Mouse (Mus musculus): ENCODE measurements at regions not wholly inside any gene's neighbourhood (a gene's known extent, or its start where the extent isn't known, plus 50 kb on each side); places are given as distances from the start of the nearest gene placed in this dataset.
A peak's percentile ranks its signal among the peaks of the same experiment; 100 is the strongest.
"Not testable (repeated sequence)": the region's sequence is repeated elsewhere in the genome, so short reads cannot be mapped to it uniquely, and the experiment has no call there.

DNA sequence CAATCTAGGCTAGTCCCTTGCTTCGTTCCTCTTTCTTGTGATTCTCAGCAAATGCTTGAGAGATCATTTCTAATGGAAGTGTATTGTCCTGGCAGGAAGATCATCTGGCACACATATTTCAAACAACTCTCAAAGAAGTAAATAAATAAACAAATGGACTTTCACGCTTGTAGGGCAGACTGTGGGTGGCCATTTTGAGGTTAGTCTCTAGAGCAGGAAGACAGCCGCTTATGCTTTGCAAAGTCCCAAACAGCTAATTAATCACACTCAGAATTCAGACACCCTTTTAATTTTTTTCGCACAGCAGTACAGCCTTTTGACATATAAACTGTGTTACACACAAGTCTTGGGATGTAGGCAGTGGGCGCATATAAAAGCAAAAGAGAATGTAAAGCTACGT lies 451.1 kb downstream of the Gm11232 start:
- TF ChIP-seq JUND (IDR thresholded peaks at IDR 0.05; ENCODE audit: low read depth, low read length) (no peak), MAX (IDR thresholded peaks at IDR 0.05; ENCODE audit: low read length) (no peak), USF2 (IDR thresholded peaks at IDR 0.05; ENCODE audit: borderline replicate concordance in 1 of 2, insufficient read depth in 1 of 2, low read depth in 1 of 2, low read length in 2 of 2) (no peak), UBTF (IDR thresholded peaks at IDR 0.05; ENCODE audit: borderline replicate concordance, insufficient read depth, low read depth, low read length) (no peak), ZKSCAN1 (IDR thresholded peaks at IDR 0.05; ENCODE audit: low read depth, low read length) (no peak), GATA1 (IDR thresholded peaks at IDR 0.05; ENCODE audit: low read depth, low read length) (no peak), CTCF (IDR thresholded peaks at IDR 0.05 in 2 of 3, conservative IDR thresholded peaks at IDR 0.05 in 1 of 3; ENCODE audit: control insufficient read depth in 1 of 3, insufficient read depth in 1 of 3, low read depth in 2 of 3, low read length in 3 of 3, poor library complexity in 1 of 3, severe bottlenecking in 1 of 3) (no peak), SIN3A (IDR thresholded peaks at IDR 0.05; ENCODE audit: low read length) (no peak), POLR2AphosphoS2 (IDR thresholded peaks at IDR 0.05; ENCODE audit: low read length) (no peak), USF1 (IDR thresholded peaks at IDR 0.05; ENCODE audit: low read depth, low read length) (no peak), CHD1 (IDR thresholded peaks at IDR 0.05; ENCODE audit: low read depth, low read length) (no peak), NELFE (IDR thresholded peaks at IDR 0.05; ENCODE audit: low read depth, low read length) (no peak)
- no peaks in the 10 kb centered on the region for H3K27me3 ChIP-seq (ENCODE audit: control insufficient read depth in 1 of 2, insufficient read depth in 2 of 2, low read length in 2 of 2)
- H3K27ac ChIP-seq (ENCODE audit: control insufficient read depth, low read depth, low read length) = no peak overlapping the region
- H3K4me3 ChIP-seq (ENCODE audit: control insufficient read depth in 1 of 2, insufficient read depth in 1 of 2, low read depth in 2 of 2, low read length in 2 of 2) = no peak overlapping the region
- no peak overlapping the region for H3K9ac ChIP-seq (ENCODE audit: control insufficient read depth, low read depth, low read length, poor library complexity, severe bottlenecking)
- no peak for DNase-seq (ENCODE audit: low read depth, low spot score)
- no peaks in the 10 kb centered on the region for H3K4me1 ChIP-seq (ENCODE audit: control insufficient read depth in 1 of 2, insufficient read depth in 2 of 2, low read length in 2 of 2)
- no peaks in the 10 kb centered on the region for H3K9me3 ChIP-seq (replicated peaks; ENCODE audit: insufficient read depth, low read length)
- no peaks in the 10 kb centered on the region for H3K79me2 ChIP-seq (ENCODE audit: control insufficient read depth, insufficient read depth, low read length, poor library complexity)
- no peaks in the 10 kb centered on the region for H3K36me3 ChIP-seq (ENCODE audit: control insufficient read depth in 1 of 2, insufficient read depth in 2 of 2, low read length in 2 of 2)

DNA sequence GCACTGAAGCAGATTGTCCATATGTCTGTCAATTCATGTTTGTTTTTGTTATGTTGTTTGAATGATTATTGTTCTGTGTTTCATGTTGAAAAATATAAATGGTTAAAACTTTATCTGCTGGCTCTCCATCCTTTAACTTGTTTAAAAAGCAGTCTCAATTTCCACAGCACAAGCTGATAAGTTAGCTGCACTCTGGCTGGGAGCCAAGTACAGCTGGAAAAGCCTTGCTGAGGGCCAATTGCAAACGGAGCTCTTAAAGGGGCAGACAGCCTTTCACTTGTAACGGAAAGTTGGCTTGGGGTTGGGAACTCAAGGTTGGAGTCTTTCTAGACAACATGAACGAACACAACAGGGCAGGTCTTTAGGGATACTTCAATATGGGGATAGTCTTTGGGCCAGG lies 462.0 kb downstream of the Gm11232 start:
- H3K4me1 ChIP-seq (ENCODE audit: control insufficient read depth in 1 of 2, insufficient read depth in 2 of 2, low read length in 2 of 2); H3K9ac ChIP-seq (ENCODE audit: control insufficient read depth, low read depth, low read length, poor library complexity, severe bottlenecking); H3K79me2 ChIP-seq (ENCODE audit: control insufficient read depth, insufficient read depth, low read length, poor library complexity); H3K9me3 ChIP-seq (replicated peaks; ENCODE audit: insufficient read depth, low read length); H3K4me3 ChIP-seq (ENCODE audit: control insufficient read depth in 1 of 2, insufficient read depth in 1 of 2, low read depth in 2 of 2, low read length in 2 of 2); H3K27me3 ChIP-seq (ENCODE audit: control insufficient read depth in 1 of 2, insufficient read depth in 2 of 2, low read length in 2 of 2); H3K27ac ChIP-seq (ENCODE audit: control insufficient read depth, low read depth, low read length); H3K36me3 ChIP-seq (ENCODE audit: control insufficient read depth in 1 of 2, insufficient read depth in 2 of 2, low read length in 2 of 2): not testable (repeated sequence)
- peak; percentile 24 for DNase-seq (ENCODE audit: low read depth, low spot score)

DNA sequence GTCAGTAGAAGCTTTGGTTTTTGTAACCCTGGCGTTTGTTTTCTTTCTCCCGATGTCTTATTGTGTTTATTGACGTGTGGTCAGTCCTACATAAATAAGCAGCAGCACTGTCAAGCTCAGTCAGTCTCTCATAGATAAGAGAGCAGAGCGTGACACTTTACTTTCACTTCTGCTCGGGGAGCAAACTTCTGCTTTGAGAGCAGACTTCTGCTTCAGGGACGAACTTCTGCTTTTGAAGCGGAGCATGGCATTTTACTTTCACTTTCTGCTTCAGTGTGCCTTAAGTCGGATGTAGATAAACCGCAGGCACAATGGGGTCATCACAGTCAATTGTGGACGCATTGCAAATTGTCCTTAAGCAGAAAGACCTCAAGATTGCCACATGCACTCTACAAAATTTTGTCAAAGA lies 466.0 kb downstream of the Gm11232 start:
- H3K4me3 ChIP-seq (ENCODE audit: control insufficient read depth in 1 of 2, insufficient read depth in 1 of 2, low read depth in 2 of 2, low read length in 2 of 2) = peak overlapping the region; percentile 58 to 64
- no peaks in the 10 kb centered on the region for H3K36me3 ChIP-seq (ENCODE audit: control insufficient read depth in 1 of 2, insufficient read depth in 2 of 2, low read length in 2 of 2)
- DNase-seq (ENCODE audit: low read depth, low spot score) = peak; percentile 92
- no peaks in the 10 kb centered on the region for H3K27me3 ChIP-seq (ENCODE audit: control insufficient read depth in 1 of 2, insufficient read depth in 2 of 2, low read length in 2 of 2)
- peak overlapping the region; percentile 57 for H3K9ac ChIP-seq (ENCODE audit: control insufficient read depth, low read depth, low read length, poor library complexity, severe bottlenecking)
- H3K4me1 ChIP-seq (ENCODE audit: control insufficient read depth in 1 of 2, insufficient read depth in 2 of 2, low read length in 2 of 2) = no peaks in the 10 kb centered on the region
- no peaks in the 10 kb centered on the region for H3K9me3 ChIP-seq (replicated peaks; ENCODE audit: insufficient read depth, low read length)
- H3K79me2 ChIP-seq (ENCODE audit: control insufficient read depth, insufficient read depth, low read length, poor library complexity) = no peaks in the 10 kb centered on the region
- H3K27ac ChIP-seq (ENCODE audit: control insufficient read depth, low read depth, low read length) = peak overlapping the region; percentile 91
- TF ChIP-seq ETS1 (IDR thresholded peaks at IDR 0.05; ENCODE audit: low read depth, low read length) (peak; percentile 95), TCF12 (IDR thresholded peaks at IDR 0.05; ENCODE audit: low read depth, low read length) (0 out of 2 replicates have a peak, but pooled peaks have one; percentile 2), HCFC1 (IDR thresholded peaks at IDR 0.05; ENCODE audit: low read depth, low read length) (peak; percentile 25; the same call in 1 of the 2 replicates), MYC (IDR thresholded peaks at IDR 0.05; ENCODE audit: low read depth, low read length) (0 out of 2 replicates have a peak, but pooled peaks have one; percentile 11), POLR2AphosphoS5 (IDR thresholded peaks at IDR 0.05; ENCODE audit: borderline replicate concordance, low read depth, low read length) (no peak), ZKSCAN1 (IDR thresholded peaks at IDR 0.05; ENCODE audit: low read depth, low read length) (no peak), POLR2A (IDR thresholded peaks at IDR 0.05; ENCODE audit: control insufficient read depth in 1 of 2, insufficient read depth in 1 of 2, low read depth in 1 of 2, low read length in 2 of 2, poor library complexity in 1 of 2) (no peak; a peak in 2 of 4 replicates), MXI1 (IDR thresholded peaks at IDR 0.05; ENCODE audit: low read depth, low read length) (peak; percentile 95), SIN3A (IDR thresholded peaks at IDR 0.05; ENCODE audit: low read length) (peak; percentile 89), GATA1 (IDR thresholded peaks at IDR 0.05; ENCODE audit: low read depth, low read length) (peak; percentile 57), EP300 (IDR thresholded peaks at IDR 0.05; ENCODE audit: low read depth in 1 of 2, low read length in 2 of 2) (0 out of 4 replicates have a peak, but pooled peaks of 1 of the 2 experiments have one; percentile 7), MAZ (IDR thresholded peaks at IDR 0.05; ENCODE audit: low read depth, low read length) (0 out of 2 replicates have a peak, but pooled peaks have one; percentile 33), MAFK (IDR thresholded peaks at IDR 0.05; ENCODE audit: borderline replicate concordance, low read depth, low read length) (no peak), ELF1 (IDR thresholded peaks at IDR 0.05; ENCODE audit: low read depth, low read length) (no peak), JUND (IDR thresholded peaks at IDR 0.05; ENCODE audit: low read depth, low read length) (no peak), NRF1 (IDR thresholded peaks at IDR 0.05; ENCODE audit: insufficient read depth, low read depth, low read length, poor library complexity, severe bottlenecking) (no peak), USF2 (IDR thresholded peaks at IDR 0.05; ENCODE audit: borderline replicate concordance in 1 of 2, insufficient read depth in 1 of 2, low read depth in 1 of 2, low read length in 2 of 2) (no peak), MYB (IDR thresholded peaks at IDR 0.05; ENCODE audit: low read depth, low read length) (no peak), CHD1 (IDR thresholded peaks at IDR 0.05; ENCODE audit: low read depth, low read length) (no peak)

Measured in MEL (cell line).